In genomic region chr7:111163861-111164260, GRCm38 (mm10) we compare ENCODE assay signal across 13 mouse cellular contexts.
A peak's percentile ranks its signal among the peaks of the same experiment; 100 is the strongest.
DNase-seq lines count a peak whose midpoint lies in the region; ATAC-seq and TF ChIP-seq lines count a peak whose summit lies in the region.
"Had no signal": no experiment of that assay in that cellular context is flagged by ENCODE, and none has a peak within 500 bp of the region (broad histone marks: within the 10 kb centered on the region; RNA-seq: fewer than 3 reads in every experiment).

No protein-coding gene starts in this region.

- no peak overlapping the region for H3K4me3 ChIP-seq in liver, embryonic 12.5 days
- H3K4me3 ChIP-seq: heart, embryonic 10.5 days; liver, embryonic 15.5 days had no signal

- in situ Hi-C loops in Patski (cut with MboI; ENCODE audit: low pct_unique_long_range_greater_than_20kb), result no loop called here

- CTCF ChIA-PET in Patski (lab: Charles Lee), result interaction anchor here (1.5 kb wide), 1 partner anchor 18 kb away, joined by 3 read pairs; no protein-coding TSS in a partner anchor

- no peaks in the 10 kb centered on the region for H3K36me3 ChIP-seq in liver, embryonic 12.5 days
- H3K36me3 ChIP-seq: heart, embryonic 10.5 days; liver, embryonic 15.5 days had no signal

- no peak overlapping the region for H3K27ac ChIP-seq in liver, embryonic 12.5 days
- H3K27ac ChIP-seq: heart, embryonic 10.5 days; liver, embryonic 15.5 days had no signal

- H3K27me3 ChIP-seq in liver, embryonic 12.5 days (replicated peaks), result peaks cover 21% of the 10 kb centered on the region; the same call in 1 of the 2 replicates
- H3K27me3 ChIP-seq in Patski, result no peaks in the 10 kb centered on the region

- POLR2A ChIA-PET in Patski (lab: Charles Lee), result no interaction called here

- H3K9ac ChIP-seq in liver, embryonic 12.5 days, result no peak overlapping the region
- H3K9ac ChIP-seq: liver, embryonic 15.5 days had no signal

- peak; percentile 38 for TF ChIP-seq CTCF in Patski (IDR thresholded peaks at IDR 0.05)

- no peak for ATAC-seq in cerebellum, adult (ENCODE audit: insufficient number of reproducible peaks, low FRiP score, low TSS enrichment)
- no peak for ATAC-seq in liver, embryonic 12.5 days
- ATAC-seq in Patski, result no peak
- ATAC-seq in megakaryocyte, adult 5-6 weeks (ENCODE audit: poor library complexity, severe bottlenecking), result peak; percentile 27; the same call in 1 of the 2 replicates
- ATAC-seq: forebrain, embryonic 14.5 days had no signal

- DNase-seq in cerebellum, adult 9-10 months, result peak; percentile 51
- peak; percentile 64 for DNase-seq in liver
- DNase-seq in Patski (ENCODE audit: low read depth, low spot score), result no peak
- no peak for DNase-seq in gastrocnemius, adult 8-10 months (ENCODE audit: low spot score in 2 of 2)
- no peak for DNase-seq in kidney, postnatal 4 days
- DNase-seq: adrenal gland, postnatal 14 days; embryo, embryonic 11 days had no signal

- no peaks in the 10 kb centered on the region for H3K9me3 ChIP-seq in liver, embryonic 12.5 days (replicated peaks)
- H3K9me3 ChIP-seq: heart, embryonic 10.5 days; liver, embryonic 15.5 days had no signal

- H3K4me2 ChIP-seq in liver, embryonic 12.5 days, result no peak overlapping the region
- H3K4me2 ChIP-seq: liver, embryonic 15.5 days had no signal

- 29% methylated on average over 3 of the region's 3 CpGs for WGBS in liver, embryonic 12.5 days (ENCODE audit: insufficient replicate concordance)

- H3K4me1 ChIP-seq in liver, embryonic 12.5 days, result no peaks in the 10 kb centered on the region
- H3K4me1 ChIP-seq: heart, embryonic 10.5 days; liver, embryonic 15.5 days had no signal

Comparison
In these comparisons a context has a peak if more than half of its experiments do, and no peak if none do; other contexts are left out.
1. DNase-seq: peak in cerebellum, adult 9-10 months (single experiment) and liver (single experiment); none in Patski (single experiment), gastrocnemius, adult 8-10 months (0 of 2) and kidney, postnatal 4 days (0 of 2).